In the genomic region with DNA sequence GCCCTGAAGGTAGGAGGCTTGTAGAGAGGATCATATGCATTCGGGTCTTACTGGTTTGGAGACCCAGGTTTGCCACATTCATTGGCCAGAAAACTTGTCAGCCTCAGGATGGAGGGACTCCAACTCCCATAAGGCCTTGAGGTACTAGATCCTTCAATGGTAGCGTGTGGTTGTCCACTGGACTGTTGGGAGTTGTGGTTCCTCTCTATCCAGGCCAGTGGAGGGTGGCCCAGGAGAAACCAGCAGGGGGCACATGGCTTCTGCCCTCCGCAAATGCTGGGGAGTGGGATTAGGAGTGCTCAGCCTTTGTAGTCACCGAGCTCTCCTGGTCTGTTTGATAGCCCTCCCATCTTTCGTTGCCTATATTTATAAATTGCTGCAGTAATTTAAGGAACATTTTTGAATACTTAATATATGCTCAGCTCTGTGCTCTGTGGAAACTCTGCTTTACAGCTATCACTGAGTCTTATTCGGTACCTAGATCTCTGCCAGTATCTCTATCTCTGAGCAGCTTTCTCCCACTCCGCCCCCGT, we compare ENCODE assay signal across 8 mouse cellular contexts. TPM values are rescaled to one million over a fixed set of nuclear protein-coding genes. Genes with fewer than 3 reads are reported as not detected.
DNase-seq lines count a peak whose midpoint lies in the region; ATAC-seq lines count a peak whose summit lies in the region.

No protein-coding gene starts in this region.

- peak; percentile 75 for ATAC-seq in intestine, embryonic 14.5 days (replicated peaks; ENCODE audit: low FRiP score, low TSS enrichment, low read depth)
- ATAC-seq in megakaryocyte-erythroid progenitor cell, adult 5-6 weeks (replicated peaks; ENCODE audit: low FRiP score, low TSS enrichment, poor library complexity, severe bottlenecking): peak; percentile 66

- no peaks in the 10 kb centered on the region for H3K9me3 ChIP-seq in intestine, embryonic 14.5 days (ENCODE audit: control insufficient read depth, low read length)

- H3K36me3 ChIP-seq in intestine, embryonic 14.5 days (ENCODE audit: control insufficient read depth, insufficient read depth, low read length): no peaks in the 10 kb centered on the region

- 0 out of 2 replicates have a peak overlapping the region, but pooled peaks have one; percentile 27 for H3K9ac ChIP-seq in intestine, embryonic 14.5 days (ENCODE audit: low read length)

- peak; percentile 81 to 92 for DNase-seq in adrenal gland, adult (ENCODE audit: inconsistent age in 2 of 2, low spot score in 1 of 2)
- no peak for DNase-seq in adrenal gland, postnatal 4 days (ENCODE audit: low spot score in 2 of 2)
- DNase-seq in embryo, embryonic 10.5 days (ENCODE audit: low spot score): peak; percentile 93
- peak; percentile 75 for DNase-seq in gastrocnemius, postnatal 14 days
- DNase-seq in intestine, embryonic 14.5 days (ENCODE audit: low spot score): peak; percentile 74
- peak; percentile 78 to 90 for DNase-seq in left cerebral cortex, postnatal 25 days (ENCODE audit: low spot score in 2 of 2)
- peak; percentile 59 for DNase-seq in right cerebral cortex, postnatal 14 days

- 0% methylated on average over 8 of the region's 8 CpGs for WGBS in intestine, embryonic 14.5 days

- H3K4me3 ChIP-seq in intestine, embryonic 14.5 days (ENCODE audit: low read depth, low read length): peak overlapping the region; percentile 61

- peaks cover 63% of the 10 kb centered on the region for H3K4me1 ChIP-seq in intestine, embryonic 14.5 days (replicated peaks; ENCODE audit: control insufficient read depth, insufficient read depth, low read length)

- H3K27ac ChIP-seq in intestine, embryonic 14.5 days (ENCODE audit: low read depth): peak overlapping the region; percentile 71

- no peaks in the 10 kb centered on the region for H3K27me3 ChIP-seq in intestine, embryonic 14.5 days (replicated peaks; ENCODE audit: control insufficient read depth, insufficient read depth, low read length)

- intact Hi-C loops in gastrocnemius, postnatal 14 days (cut with DNase I; ENCODE audit: low total_unique reads): no loop called here
- intact Hi-C loops in left cerebral cortex, postnatal 25 days (cut with DNase I): loop anchor here (1.0 kb wide), 1 partner anchor 20 kb away; a partner anchor contains a TSS

- peak overlapping the region; percentile 56 for H3K4me2 ChIP-seq in intestine, embryonic 14.5 days (ENCODE audit: low read length)

RNA-seq across cellular contexts. Expression of a gene that starts 4.1 kb away (rescaled TPM):
- 10 to 100 TPM; 63.0 to 64.4 TPM for total RNA-seq in adrenal gland, postnatal 4 days (2021)
- 1 to 10 TPM; 8.7 to 9.2 TPM for total RNA-seq in gastrocnemius, postnatal 14 days (2021)
- polyA plus RNA-seq in intestine, embryonic 14.5 days (2014; fragmentation: Nextera tagmentation; extraction: Ambion mirVana): 7.7 and 8.6 TPM in 2 replicates
- 100 to 1,000 TPM; 931 to 954 TPM for total RNA-seq in left cerebral cortex, postnatal 25 days (2021)
- total RNA-seq in megakaryocyte-erythroid progenitor cell, adult 5-6 weeks (2014; fragmentation: Nextera tagmentation): 2.1 and 3.0 TPM in 2 replicates
- total RNA-seq in megakaryocyte-erythroid progenitor cell, adult 5-6 weeks (2017): 0.23 and 0.76 TPM in 2 replicates

RNA-seq across cellular contexts. Expression of a gene that starts 5.6 kb away (rescaled TPM):
- total RNA-seq in adrenal gland, postnatal 4 days (2021): 100 to 1,000 TPM; 295 to 378 TPM
- total RNA-seq in gastrocnemius, postnatal 14 days (2021): 100 to 1,000 TPM; 266 to 408 TPM
- polyA plus RNA-seq in intestine, embryonic 14.5 days (2014; fragmentation: Nextera tagmentation; extraction: Ambion mirVana): 72.8 and 73.8 TPM in 2 replicates
- 10 to 100 TPM; 57.4 to 59.3 TPM for total RNA-seq in left cerebral cortex, postnatal 25 days (2021)
- total RNA-seq in megakaryocyte-erythroid progenitor cell, adult 5-6 weeks (2014; fragmentation: Nextera tagmentation): 50.8 and 85.0 TPM in 2 replicates
- total RNA-seq in megakaryocyte-erythroid progenitor cell, adult 5-6 weeks (2017): 58.1 and 70.7 TPM in 2 replicates

RNA-seq across cellular contexts. Expression of a gene that starts 20.4 kb away (rescaled TPM):
- total RNA-seq in adrenal gland, postnatal 4 days (2021): 10 to 100 TPM; 35.5 to 38.2 TPM
- total RNA-seq in gastrocnemius, postnatal 14 days (2021): 1 to 10 TPM; 5.1 to 7.8 TPM
- 32.0 and 32.6 TPM in 2 replicates for polyA plus RNA-seq in intestine, embryonic 14.5 days (2014; fragmentation: Nextera tagmentation; extraction: Ambion mirVana)
- total RNA-seq in left cerebral cortex, postnatal 25 days (2021): 10 to 100 TPM; 26.1 to 32.2 TPM
- 20.3 and 30.0 TPM in 2 replicates for total RNA-seq in megakaryocyte-erythroid progenitor cell, adult 5-6 weeks (2014; fragmentation: Nextera tagmentation)
- 15.8 and 20.8 TPM in 2 replicates for total RNA-seq in megakaryocyte-erythroid progenitor cell, adult 5-6 weeks (2017)

RNA-seq across cellular contexts. Expression of a gene that starts 25.2 kb away (rescaled TPM):
- total RNA-seq in adrenal gland, postnatal 4 days (2021): 10 to 100 TPM; 51.4 to 53.4 TPM
- total RNA-seq in gastrocnemius, postnatal 14 days (2021): 10 to 100 TPM; 20.4 to 20.7 TPM
- polyA plus RNA-seq in intestine, embryonic 14.5 days (2014; fragmentation: Nextera tagmentation; extraction: Ambion mirVana): 37.6 and 43.9 TPM in 2 replicates
- 10 to 100 TPM; 44.6 to 47.5 TPM for total RNA-seq in left cerebral cortex, postnatal 25 days (2021)
- 49.1 and 53.9 TPM in 2 replicates for total RNA-seq in megakaryocyte-erythroid progenitor cell, adult 5-6 weeks (2014; fragmentation: Nextera tagmentation)
- total RNA-seq in megakaryocyte-erythroid progenitor cell, adult 5-6 weeks (2017): 46.2 and 53.7 TPM in 2 replicates

RNA-seq across cellular contexts. Expression of a gene that starts 29.9 kb away (rescaled TPM):
- 100 to 1,000 TPM; 294 to 311 TPM for total RNA-seq in adrenal gland, postnatal 4 days (2021)
- total RNA-seq in gastrocnemius, postnatal 14 days (2021): 100 to 1,000 TPM; 170 to 180 TPM
- polyA plus RNA-seq in intestine, embryonic 14.5 days (2014; fragmentation: Nextera tagmentation; extraction: Ambion mirVana): 481 and 495 TPM in 2 replicates
- 100 to 1,000 TPM; 217 to 218 TPM for total RNA-seq in left cerebral cortex, postnatal 25 days (2021)
- 267 and 278 TPM in 2 replicates for total RNA-seq in megakaryocyte-erythroid progenitor cell, adult 5-6 weeks (2014; fragmentation: Nextera tagmentation)
- 222 and 223 TPM in 2 replicates for total RNA-seq in megakaryocyte-erythroid progenitor cell, adult 5-6 weeks (2017)

Comparison
In these comparisons a context has a peak if more than half of its experiments do, and no peak if none do; other contexts are left out.
1. DNase-seq: peak in adrenal gland, adult (2 of 2), embryo, embryonic 10.5 days (single experiment), gastrocnemius, postnatal 14 days (single experiment), intestine, embryonic 14.5 days (single experiment), left cerebral cortex, postnatal 25 days (2 of 2) and right cerebral cortex, postnatal 14 days (single experiment); none in adrenal gland, postnatal 4 days (0 of 2).
2. RNA of a gene that starts 4.1 kb away (total RNA-seq): 931 to 954 TPM in left cerebral cortex, postnatal 25 days; 63.0 to 64.4 TPM in adrenal gland, postnatal 4 days, 8.7 to 9.2 TPM in gastrocnemius, postnatal 14 days and 0.23 to 3.0 TPM in megakaryocyte-erythroid progenitor cell, adult 5-6 weeks; every median in the first group is over 10 times any median in the second.